Mouse (Mus musculus) heart, postnatal 4 days (tissue): ENCODE measurements around the gene Nwd1. TPM values are rescaled to one million over a fixed set of nuclear protein-coding genes. Genes with fewer than 3 reads are reported as not detected.

Experiments
- DNase-seq: peaks from one replicate; pipeline ENCODE4 v3.0.0; 2021
- total RNA-seq, 2 experiments: library from RNA; stranded (reverse); gene quantifications; 2 replicates each; pipeline ENCODE4 v1.2.3; 2021

Nwd1 gene
- total RNA-seq, 2 experiments from 2014 or later = 2.1 to 2.4 TPM

DNA sequence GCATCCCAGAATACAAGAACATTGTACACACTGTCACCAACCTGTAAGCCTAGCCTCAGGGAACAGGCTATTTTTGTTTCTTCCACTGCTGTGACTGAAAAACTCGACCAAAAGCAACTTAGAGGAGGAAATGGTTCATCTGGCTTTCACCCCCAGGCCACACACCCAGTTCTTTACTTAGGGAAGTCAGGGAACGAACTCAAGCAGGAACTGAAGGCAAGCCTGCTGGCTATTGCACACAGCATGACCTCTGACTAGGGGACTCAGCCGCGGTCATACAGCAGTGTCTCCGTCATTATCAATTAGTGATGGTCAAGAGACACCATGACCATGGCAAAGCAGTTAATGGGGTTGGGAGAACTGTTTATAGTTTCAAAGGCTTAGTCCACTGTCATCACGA is 66.1 kb downstream of the Nwd1 start:
- DNase-seq = no peak

DNA sequence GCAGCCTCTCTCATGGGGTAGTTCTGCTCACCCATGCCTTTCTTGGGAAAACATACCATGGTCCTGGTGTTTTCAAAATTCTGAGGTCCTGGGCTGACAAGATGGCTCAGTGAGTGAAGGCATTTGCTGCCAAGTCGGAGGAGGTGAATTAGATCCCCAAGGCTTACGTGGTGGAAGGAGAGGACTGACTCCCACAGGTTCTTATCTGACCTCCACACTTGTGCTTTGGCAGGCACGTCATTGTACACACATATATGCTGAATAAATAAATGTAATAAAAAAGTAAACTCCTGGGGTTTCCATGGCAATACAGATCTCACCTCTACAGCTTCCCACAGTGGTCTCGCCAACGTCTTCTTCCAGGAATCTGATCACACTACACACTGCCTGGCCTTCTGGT is 70.1 kb downstream of the Nwd1 start:
- DNase-seq = no peak

DNA sequence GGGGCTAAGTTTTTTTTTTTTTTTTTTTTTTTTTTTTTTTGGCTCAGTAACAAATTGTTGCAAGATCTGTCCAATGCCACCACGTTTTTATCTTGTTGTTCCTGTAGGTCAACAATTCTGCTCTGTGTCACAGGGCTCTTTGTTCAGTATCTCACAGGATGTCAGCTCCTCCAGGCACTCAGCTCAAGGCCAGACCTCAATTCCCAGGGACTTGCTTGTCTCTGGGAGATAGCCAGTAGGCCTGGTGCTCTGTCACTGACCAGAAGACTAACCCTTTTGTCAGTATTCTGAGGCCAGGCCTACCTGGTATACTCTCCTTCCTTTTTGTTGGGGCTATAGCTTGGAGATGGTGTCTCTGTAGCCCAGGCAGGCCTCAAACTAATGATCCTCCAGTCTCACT is 74.0 kb downstream of the Nwd1 start:
- no peak for DNase-seq

DNA sequence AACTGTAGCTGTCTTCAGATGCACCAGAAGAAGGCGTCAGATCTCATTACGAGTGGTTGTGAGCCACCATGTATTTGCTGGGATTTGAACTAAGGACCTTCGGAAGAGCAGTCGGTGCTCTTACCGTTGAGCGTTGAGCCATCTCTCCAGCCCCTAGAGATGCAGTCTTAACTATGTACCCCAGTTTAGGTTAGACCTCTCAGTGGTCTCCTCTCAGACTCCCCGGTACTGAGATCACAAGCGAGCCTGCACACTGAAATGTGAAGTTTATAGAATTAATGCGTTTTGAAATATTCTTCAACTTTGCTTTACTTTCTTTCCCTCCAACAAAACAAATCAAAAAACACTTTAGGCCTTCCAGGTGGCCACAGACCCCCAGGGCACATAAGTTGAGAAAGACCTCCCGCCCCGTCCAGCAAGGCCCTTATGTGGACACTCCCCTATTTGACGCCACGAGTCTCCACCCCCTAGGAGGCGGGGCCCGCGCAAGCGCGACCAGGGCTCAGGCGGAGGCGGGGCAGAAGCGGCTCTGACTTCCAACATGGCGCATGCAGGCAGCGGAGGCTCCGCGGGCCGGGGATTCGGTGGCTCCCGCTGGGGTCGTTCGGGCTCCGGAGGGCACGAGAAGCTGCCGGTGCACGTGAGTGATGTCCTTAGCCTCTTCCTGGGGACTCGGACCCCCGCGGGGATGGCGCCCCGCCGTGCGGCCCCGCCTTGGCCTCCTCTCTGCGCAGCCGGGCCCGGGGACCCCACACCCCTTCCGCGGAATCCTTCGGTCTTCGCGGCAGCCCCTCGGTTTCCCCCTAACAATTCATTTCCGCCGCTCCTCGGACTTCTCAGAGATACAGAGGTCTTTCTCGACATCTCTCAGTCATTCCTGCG is 76.5 kb downstream of the Nwd1 start, which contains the start of gene Sin3b:
TSS of gene Sin3b (plus strand) at position 517 of the 882 bp plus-strand sequence.
- DNase-seq = peak; percentile 98

DNA sequence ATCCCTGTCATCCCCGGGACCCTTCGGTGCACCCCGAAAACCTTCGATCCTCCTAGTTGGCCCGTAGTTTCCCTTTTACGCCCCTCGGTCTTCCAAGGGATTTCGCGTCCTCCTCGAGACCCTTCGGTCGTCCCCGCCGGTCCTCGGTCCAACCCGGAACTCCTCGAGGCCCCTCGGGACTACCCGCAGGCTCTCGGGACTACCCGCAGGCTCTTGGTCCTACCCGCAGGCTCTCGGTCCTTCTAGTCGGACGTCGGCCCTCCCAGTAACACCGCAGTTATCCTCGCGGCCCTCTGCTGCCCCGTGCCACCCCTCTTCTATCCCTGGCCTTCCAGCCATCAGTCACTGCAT is 77.1 kb downstream of the Nwd1 start:
- peak; percentile 39 for DNase-seq

DNA sequence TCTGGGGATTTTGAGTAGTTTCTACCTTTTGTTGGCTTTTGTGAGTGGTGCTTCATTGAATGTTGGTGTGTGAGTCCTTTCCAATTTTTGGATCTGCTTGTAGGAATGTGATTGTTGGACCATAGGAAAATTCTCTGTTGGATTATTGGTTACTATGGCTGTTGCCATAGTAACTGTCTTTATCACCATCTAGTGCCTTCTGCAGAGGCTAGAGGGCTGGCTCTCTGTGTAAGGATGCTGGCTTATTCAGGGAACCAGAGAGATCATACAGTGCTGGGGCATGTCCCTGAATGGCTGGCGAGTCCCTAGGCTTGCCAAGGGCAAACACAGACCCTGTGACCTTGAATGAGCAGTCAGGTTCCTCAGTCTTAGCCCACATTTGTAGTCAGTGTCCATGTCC is 82.1 kb downstream of the Nwd1 start:
- DNase-seq = no peak

DNA sequence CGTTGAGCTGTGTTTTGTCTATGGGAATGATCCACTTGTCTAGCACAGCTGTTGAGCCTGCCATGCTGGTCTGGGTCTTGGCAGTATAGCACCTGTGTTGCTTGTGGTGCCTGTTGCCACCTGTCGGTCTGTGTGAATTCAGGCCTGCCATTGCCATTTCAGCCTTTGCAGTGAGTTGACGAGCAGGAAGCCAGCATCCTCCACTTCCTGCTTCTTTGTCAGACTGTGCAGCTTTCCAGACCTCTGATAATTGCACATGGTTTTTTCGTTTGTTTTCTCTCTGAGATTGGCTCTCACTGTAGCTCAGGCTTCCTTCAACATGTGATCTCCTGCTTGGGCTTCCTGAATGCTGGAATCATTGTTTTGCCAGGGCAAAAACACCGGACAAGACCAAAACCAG is 88.5 kb downstream of the Nwd1 start:
- DNase-seq = peak; percentile 29

DNA sequence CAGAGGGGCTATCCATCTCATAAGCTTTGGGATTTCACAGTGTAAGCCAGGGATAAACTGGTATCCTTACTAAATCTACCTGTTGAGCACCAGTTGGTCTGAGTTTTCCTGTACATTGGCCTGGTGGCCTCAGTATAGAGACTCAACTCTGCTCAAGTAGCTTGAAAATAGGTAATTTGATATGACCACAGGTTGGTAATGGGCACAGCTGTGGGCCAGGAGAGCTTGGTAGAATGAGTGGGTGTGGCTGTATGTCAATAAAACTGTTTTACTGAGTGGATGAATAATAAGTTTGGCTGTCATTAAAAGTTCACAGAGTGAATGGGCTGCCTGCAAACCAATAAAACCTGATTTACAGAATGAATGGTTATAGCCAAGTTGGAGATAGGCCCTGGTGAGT is 90.4 kb downstream of the Nwd1 start:
- no peak for DNase-seq

DNA sequence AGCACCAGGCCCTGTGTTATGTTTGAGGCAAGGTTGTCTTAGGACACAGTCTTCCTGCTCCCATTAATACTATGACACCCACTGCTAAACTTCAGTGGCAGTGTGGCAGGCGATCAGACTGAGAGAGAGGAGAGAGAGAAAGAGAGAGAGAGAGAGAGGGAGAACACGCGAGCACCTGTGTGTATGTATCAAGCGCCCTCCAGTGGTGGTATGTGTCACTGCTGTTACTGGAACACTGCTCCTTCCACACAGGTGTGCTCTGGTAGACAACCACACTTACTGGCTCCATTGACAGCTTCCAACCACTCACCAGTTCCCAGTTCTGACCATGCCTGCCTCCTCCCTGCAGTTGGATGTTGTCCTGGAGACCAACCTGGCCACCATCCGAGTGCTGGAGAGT is 99.5 kb downstream of the Nwd1 start:
- peak; percentile 53 for DNase-seq

DNA sequence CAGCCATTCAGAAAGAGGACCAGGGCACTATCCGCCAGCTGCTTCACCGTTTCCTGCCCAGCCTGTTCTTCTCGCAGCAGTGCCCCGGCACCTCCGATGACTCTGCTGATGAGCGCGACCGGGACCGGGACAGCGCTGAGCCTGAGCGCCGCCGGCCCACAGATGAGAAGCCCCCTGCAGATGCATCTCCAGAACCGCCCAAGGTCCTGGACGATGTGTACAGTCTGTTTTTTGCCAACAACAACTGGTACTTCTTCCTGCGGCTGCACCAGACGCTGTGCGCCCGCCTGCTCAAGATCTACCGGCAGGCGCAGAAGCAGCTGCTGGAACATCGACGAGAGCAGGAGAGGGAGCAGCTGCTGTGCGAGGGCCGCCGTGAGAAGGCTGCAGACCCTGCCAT is 103.3 kb downstream of the Nwd1 start:
- DNase-seq = no peak

DNA sequence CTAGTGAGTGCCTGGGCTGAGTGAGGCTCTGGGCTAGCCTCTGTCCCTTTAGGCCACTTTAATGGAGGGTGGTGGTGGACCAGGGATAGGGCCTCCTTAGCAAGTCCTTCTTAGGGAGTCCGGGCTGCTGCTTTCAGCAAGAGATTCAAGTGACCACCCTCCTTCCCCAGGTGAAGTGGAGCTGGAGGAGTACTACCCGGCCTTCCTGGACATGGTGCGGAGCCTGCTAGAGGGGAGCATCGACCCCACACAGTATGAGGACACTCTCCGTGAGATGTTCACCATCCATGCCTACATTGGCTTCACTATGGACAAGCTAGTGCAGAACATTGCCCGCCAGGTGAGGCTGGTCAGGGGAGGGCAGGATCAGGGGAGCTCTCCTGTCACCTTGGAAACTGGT is 103.8 kb downstream of the Nwd1 start:
- peak; percentile 2 for DNase-seq

DNA sequence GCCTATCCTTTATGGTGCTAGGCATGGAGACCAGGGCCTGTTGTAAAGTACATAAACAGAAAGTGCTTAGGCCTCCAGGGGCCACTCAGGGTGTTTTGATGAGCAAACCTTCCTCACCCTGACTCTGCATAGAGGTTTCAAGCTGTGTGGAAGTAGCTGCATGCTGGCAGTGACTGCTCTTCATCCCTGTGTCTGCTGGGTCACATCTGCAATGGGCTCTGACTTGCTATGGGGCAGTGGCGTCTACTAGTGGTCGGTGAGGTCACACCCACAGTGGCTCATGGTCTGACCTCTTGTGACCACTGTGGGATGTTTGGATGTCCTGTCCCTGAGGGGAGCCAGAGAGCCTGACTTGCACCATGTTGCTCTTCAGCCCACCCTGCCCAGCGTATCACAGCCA is 104.6 kb downstream of the Nwd1 start:
- DNase-seq = peak; percentile 3

DNA sequence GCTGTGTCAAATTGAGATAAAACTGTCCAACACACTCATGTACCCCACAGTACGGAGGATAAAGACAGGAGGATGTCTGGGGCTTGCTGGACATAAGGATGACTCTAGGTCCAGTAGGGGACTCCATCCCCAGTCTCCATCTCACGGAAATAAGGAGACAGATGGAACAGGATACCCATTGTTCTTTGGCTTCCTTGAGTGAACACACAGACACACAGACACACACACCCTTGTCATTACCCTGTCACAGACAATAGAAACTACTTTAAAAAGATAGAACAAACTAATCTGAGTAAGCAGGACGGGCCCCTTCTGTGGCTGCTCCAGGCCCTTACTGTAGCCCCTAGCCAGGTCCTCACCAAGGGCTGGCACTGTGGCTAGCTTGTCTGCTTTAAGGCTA is 105.8 kb downstream of the Nwd1 start:
- DNase-seq = peak; percentile 3

DNA sequence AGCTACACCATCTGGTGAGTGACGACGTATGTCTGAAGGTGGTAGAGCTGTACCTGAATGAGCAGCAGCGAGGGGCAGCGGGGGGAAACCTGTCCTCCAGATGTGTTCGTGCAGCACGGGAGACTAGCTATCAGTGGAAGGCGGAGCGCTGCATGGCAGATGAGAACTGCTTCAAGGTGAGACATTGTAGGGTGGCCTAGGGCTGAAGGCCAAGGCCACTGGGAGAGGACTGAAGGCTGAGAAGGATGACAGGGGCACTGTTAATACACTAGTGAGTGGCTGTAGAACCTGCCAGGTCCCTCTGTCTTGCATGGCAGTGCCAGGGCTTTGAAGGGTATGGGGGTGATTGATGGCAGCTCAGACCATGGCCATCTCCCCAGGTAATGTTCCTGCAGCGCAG is 106.7 kb downstream of the Nwd1 start:
- peak; percentile 3 for DNase-seq

DNA sequence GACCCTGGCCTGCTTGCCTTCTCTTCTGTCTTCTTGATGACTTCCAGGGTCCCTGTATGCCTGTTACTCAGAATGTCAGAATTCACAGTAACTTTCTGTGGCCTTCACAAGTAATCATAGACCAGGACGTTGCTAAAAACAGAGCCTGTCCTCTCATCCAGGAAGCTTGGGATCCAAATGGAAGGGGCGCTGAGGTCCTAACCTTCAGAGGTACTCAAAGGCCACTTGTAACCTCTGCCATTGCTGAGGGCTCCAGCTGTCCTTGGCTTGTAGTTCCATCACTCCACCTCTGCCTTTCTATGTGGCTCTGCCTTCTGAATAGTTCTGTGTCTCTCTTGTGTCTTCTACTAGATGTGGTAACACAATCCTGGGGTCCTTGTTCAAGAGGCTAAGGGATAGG is 107.3 kb downstream of the Nwd1 start:
- peak; percentile 1 for DNase-seq

DNA sequence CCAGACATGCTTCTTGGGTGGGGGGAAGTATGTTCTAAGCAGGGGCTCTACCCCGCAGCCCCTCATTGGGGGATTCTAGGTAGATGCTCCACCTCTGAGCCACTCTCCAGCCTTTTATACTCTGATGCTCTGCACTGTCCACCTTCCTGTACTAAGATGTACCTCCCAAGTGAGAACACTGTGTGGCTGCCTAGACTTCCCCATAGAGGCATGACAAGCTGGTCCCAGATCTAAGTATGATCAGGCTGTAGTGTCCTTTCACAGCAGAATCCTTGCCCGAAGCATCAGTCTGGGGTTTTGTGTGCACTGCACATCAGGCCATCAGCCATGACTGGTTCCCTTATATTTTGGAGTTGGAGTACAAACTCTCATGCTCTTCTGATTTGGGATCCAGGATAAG is 109.5 kb downstream of the Nwd1 start:
- peak; percentile 2 for DNase-seq

DNA sequence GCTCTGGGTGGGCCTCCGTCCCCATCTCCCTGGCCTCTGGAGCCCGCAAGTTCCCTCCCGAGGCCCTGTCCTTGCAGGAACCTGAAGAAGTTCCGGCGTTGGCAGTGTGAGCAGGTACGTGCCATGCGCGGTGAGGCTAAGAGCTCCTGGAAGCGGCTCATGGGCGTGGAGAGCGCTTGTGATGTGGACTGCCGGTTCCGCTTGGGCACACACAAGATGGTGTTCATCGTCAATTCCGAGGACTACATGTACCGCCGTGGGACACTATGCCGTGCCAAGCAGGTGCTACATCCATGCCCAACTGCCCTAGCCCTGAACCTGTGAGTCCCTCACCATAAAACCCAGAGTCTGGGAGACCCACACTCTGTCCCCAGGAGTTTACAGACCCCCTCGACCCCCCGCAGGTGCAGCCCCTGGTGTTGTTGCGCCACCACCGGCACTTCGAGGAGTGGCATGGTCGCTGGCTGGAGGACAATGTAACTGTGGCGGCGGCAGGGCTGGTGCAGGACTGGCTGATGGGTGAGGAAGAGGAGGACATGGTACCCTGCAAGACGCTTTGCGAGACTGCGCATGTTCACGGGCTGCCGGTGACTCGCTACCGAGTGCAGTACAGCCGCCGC is 110.4 kb downstream of the Nwd1 start:
- DNase-seq = peak; percentile 4

DNA sequence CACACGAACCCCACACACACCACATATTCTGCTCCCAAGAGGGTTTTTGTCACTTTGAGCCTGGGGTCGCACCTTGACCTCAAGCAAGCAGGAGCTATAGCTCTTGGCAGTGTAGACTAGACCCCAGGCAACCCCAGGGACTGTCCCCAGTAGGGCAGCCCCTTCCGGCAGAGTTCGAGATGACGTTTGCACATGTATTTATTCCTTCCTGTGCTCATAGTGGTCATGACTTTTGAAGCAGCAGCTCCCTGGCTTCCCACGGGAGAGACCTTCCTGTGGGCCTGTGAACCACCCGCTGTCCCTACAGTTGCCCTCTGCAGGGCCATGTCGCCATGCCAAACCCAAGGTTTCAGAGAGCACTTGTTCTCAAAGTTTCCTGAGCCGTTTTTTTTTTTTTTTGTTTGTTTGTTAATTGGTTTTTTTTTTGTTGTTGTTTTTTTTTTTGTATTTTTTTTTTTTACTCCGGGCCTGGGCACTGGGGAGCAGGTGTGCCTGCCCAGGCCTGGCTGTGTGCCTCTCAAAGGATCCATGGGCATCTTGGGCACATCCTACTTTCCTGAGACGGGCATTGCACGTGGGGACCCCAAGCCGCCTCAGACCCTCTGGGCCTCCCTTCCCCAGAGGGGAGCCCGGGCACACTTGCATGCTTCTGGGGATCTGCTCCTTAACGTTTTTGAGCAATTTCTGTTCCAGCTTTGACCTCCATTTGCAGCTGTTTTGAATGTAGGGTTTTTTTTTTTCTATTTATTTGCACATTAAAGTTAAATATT is 111.1 kb downstream of the Nwd1 start:
- peak; percentile 2 for DNase-seq

DNA sequence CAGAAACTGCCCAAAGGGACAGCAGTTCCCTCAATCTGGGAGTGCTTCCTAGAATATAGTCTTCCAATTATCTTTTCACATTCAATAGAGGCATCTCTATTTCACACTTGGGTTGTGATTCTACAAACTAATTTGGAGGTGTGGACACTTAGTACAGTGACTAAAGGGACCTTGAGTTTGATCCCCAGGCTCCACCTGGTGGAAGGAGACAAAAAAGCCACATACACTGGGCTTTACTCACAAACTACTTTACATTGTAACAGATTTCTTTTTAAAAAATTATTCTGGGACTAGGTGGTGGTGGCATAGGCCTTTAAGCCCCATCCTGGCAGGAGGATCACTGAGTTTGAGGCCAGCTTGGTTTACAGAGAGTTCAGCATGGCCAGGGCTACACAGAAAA is 111.8 kb downstream of the Nwd1 start:
- peak; percentile 4 for DNase-seq

DNA sequence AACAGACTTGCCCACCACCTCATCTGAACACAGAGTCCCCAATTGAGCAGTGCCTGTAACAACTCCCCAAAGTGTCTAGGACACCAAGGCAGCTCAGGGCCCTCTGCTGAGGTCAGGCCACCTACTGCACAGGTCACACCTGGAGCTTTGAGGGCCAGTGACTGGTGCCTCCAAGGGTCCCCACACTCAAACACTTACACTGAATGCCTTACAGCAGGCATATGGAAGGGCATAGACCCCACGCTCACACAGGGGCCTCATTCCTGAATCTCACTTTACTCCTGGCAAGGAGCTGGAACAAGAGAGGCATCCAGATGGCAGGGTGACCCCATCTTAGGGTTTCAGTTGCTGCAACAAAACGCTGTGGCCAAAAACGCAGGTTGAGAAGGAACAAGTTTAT is 113.7 kb downstream of the Nwd1 start:
- peak; percentile 3 for DNase-seq

DNA sequence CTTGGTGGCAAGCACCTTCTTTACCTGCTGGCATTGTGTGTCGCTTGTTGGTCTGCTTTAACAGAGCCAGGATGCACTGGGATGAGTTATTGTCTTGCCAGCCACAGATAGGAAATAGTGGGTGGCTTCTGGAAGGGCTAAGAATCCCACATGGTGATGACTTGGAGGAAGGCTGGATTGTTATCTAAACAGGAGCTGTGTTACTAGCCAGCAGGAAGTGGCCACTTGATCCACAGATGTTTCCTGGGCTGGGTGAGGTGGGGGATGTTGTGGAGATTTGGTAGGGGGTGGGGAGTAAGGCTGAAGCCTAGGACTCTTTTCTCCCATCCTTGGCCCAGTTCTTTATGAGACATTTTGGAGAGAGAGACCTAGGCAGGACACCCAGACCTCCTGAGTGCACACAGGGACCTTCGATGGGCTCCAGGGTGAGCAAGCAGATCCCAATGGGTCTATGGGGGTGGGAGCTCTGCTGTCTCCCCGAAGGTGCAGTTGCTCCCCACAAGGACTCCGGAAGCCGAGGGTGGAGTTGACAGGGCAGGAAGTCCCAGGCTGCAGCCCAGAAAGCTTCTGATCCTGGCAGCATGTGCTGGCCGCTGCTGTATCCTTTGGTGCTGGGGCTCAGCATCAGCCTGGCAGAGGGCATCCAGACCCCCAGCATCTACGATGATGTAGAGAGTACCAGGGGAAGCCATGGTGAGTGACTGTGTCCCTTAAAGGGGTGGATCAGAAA is 115.0 kb downstream of the Nwd1 start, which contains the start of gene F2rl3:
TSS of gene F2rl3 (plus strand) at position 559 of the 730 bp plus-strand sequence.
- DNase-seq = peak; percentile 33

DNA sequence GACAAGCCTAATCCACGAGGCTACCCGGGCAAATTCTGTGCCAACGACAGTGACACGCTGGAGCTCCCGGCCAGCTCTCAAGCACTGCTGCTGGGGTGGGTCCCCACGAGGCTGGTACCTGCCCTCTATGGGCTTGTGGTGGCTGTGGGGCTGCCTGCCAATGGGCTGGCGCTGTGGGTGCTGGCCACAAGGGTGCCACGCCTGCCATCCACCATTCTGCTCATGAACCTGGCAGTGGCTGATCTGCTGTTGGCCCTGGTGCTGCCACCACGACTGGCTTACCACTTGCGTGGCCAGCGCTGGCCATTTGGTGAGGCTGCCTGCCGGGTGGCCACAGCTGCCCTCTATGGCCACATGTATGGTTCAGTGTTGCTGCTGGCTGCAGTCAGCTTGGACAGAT is 115.8 kb downstream of the Nwd1 start:
- DNase-seq = peak; percentile 5

DNA sequence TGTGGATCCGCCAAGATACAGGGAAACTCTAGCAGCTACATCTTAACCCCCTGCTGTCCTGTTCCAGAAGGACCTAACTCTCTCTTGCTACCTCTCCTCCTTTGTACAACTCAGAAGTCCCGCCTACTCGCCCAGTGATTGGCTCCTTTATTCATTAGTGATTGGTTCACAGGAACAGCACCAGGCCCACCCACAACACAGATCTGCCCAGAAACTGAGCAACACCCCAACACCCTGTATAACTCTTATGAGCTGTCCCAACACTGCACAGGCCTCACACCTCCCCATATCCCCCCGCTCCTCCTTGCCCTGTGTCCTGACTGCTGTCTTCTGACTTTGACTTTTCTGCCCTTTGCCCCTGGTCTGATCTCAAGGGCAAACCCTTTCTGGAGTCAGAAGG is 119.2 kb downstream of the Nwd1 start:
- DNase-seq = no peak
